Mouse (Mus musculus): Measurements from ENCODE around the gene Faf1.
A peak's percentile ranks its signal among the peaks of the same experiment; 100 is the strongest.

Gene Faf1

GRCm38 (mm10) chr4:109868897-109869484 lies 192.6 kb downstream of the Faf1 start:
- Histone ChIP-seq H3K27me3 (ENCODE audit: control insufficient read depth, insufficient read depth, low read length, poor library complexity, severe bottlenecking) (no peaks in the 10 kb centered on the region), H3K36me3 (ENCODE audit: control insufficient read depth, insufficient read depth, low read length, poor library complexity, severe bottlenecking) (no peaks in the 10 kb centered on the region; the same call in 1 of the 2 replicates)
- no peak for DNase-seq (ENCODE audit: low read depth, low spot score)

GRCm38 (mm10) chr4:109884333-109884732 lies 207.9 kb downstream of the Faf1 start:
- no peak for DNase-seq (ENCODE audit: low read depth, low spot score)
- H3K36me3 ChIP-seq (ENCODE audit: control insufficient read depth, insufficient read depth, low read length, poor library complexity, severe bottlenecking), result peaks cover 2% of the 10 kb centered on the region; the same call in 1 of the 2 replicates
- H3K27me3 ChIP-seq (ENCODE audit: control insufficient read depth, insufficient read depth, low read length, poor library complexity, severe bottlenecking), result no peaks in the 10 kb centered on the region

DNA sequence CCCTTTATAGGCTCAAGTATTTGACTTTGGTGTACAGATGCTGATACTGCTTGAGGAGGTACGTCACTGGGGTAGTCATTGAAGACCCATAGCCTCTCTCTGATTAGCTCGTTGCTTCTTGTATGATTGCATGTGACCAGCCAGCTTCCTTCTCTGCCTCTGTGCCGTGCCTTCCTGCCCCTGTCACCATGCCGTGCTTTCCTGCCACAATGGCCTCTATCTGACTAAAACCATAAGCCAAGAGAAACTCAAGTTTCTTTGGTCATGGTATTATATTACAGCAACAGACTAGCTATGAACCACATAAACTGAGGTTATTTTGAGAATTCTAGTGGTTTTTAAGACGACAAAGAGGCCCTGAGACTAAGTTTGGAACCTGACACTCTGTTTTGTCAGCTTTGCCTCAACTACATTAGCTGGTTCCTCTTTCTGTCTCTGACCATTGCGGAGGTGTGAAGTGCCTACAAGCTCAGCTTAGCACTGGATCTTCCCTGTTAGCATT lies 211.5 kb downstream of the Faf1 start:
- H3K27me3 ChIP-seq (ENCODE audit: control insufficient read depth, insufficient read depth, low read length, poor library complexity, severe bottlenecking), result no peaks in the 10 kb centered on the region
- H3K36me3 ChIP-seq (ENCODE audit: control insufficient read depth, insufficient read depth, low read length, poor library complexity, severe bottlenecking), result peaks cover 2% of the 10 kb centered on the region; the same call in 1 of the 2 replicates
- DNase-seq (ENCODE audit: low read depth, low spot score), result peak; percentile 2

GRCm38 (mm10) chr4:109897810-109898566 lies 221.6 kb downstream of the Faf1 start:
- no peaks in the 10 kb centered on the region for H3K27me3 ChIP-seq (ENCODE audit: control insufficient read depth, insufficient read depth, low read length, poor library complexity, severe bottlenecking)
- DNase-seq (ENCODE audit: low read depth, low spot score), result no peak
- no peaks in the 10 kb centered on the region; the same call in 1 of the 2 replicates for H3K36me3 ChIP-seq (ENCODE audit: control insufficient read depth, insufficient read depth, low read length, poor library complexity, severe bottlenecking)

GRCm38 (mm10) chr4:109901076-109901475 lies 224.7 kb downstream of the Faf1 start:
- DNase-seq (ENCODE audit: low read depth, low spot score), result no peak
- H3K27me3 ChIP-seq (ENCODE audit: control insufficient read depth, insufficient read depth, low read length, poor library complexity, severe bottlenecking), result no peaks in the 10 kb centered on the region

GRCm38 (mm10) chr4:109904487-109904886 lies 228.1 kb downstream of the Faf1 start:
- no peaks in the 10 kb centered on the region for H3K36me3 ChIP-seq (ENCODE audit: control insufficient read depth, insufficient read depth, low read length, poor library complexity, severe bottlenecking)
- H3K27me3 ChIP-seq (ENCODE audit: control insufficient read depth, insufficient read depth, low read length, poor library complexity, severe bottlenecking), result no peaks in the 10 kb centered on the region
- no peak for DNase-seq (ENCODE audit: low read depth, low spot score)

More at GRCm38 (mm10) chr4:109901076-109901475, 224.7 kb downstream of the Faf1 start:
- no peaks in the 10 kb centered on the region for H3K36me3 ChIP-seq (ENCODE audit: control insufficient read depth, insufficient read depth, low read length, poor library complexity, severe bottlenecking)

GRCm38 (mm10) chr4:109929058-109929457 lies 252.7 kb downstream of the Faf1 start:
- no peak for DNase-seq (ENCODE audit: low read depth, low spot score)
- H3K27me3 ChIP-seq (ENCODE audit: control insufficient read depth, insufficient read depth, low read length, poor library complexity, severe bottlenecking), result no peaks in the 10 kb centered on the region
- no peaks in the 10 kb centered on the region for H3K36me3 ChIP-seq (ENCODE audit: control insufficient read depth, insufficient read depth, low read length, poor library complexity, severe bottlenecking)

DNA sequence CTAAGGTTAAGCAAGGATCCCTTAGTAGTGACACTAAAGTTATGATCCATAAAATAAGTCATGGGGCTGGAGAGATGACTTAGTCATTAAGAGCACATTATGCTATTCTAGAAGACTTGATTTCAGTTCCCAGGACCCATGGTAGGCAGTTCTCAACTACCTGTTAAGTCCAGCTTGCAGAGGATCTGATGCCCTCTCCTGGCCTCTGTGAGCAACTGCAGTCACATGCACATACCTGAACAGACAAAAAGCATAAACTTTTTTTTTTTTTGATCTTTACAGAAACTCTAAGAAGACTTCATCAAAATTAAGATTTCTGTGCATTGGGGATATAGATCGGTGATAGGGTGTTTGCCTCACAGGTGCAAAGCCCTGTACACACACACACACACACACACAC lies 254.1 kb downstream of the Faf1 start:
- DNase-seq (ENCODE audit: low read depth, low spot score), result peak; percentile 29
- Histone ChIP-seq H3K36me3 (ENCODE audit: control insufficient read depth, insufficient read depth, low read length, poor library complexity, severe bottlenecking) (no peaks in the 10 kb centered on the region), H3K27me3 (ENCODE audit: control insufficient read depth, insufficient read depth, low read length, poor library complexity, severe bottlenecking) (no peaks in the 10 kb centered on the region)

- DNase-seq (ENCODE audit: low read depth, low spot score), result no peak
- H3K27me3 ChIP-seq (ENCODE audit: control insufficient read depth, insufficient read depth, low read length, poor library complexity, severe bottlenecking), result no peaks in the 10 kb centered on the region
- H3K36me3 ChIP-seq (ENCODE audit: control insufficient read depth, insufficient read depth, low read length, poor library complexity, severe bottlenecking), result no peaks in the 10 kb centered on the region
Measured at GRCm38 (mm10) chr4:109930935-109931334, 254.5 kb downstream of the Faf1 start.

- DNase-seq (ENCODE audit: low read depth, low spot score), result no peak
- no peaks in the 10 kb centered on the region for H3K36me3 ChIP-seq (ENCODE audit: control insufficient read depth, insufficient read depth, low read length, poor library complexity, severe bottlenecking)
Measured at GRCm38 (mm10) chr4:109936557-109936956, 260.2 kb downstream of the Faf1 start.

GRCm38 (mm10) chr4:109939291-109939690 lies 262.9 kb downstream of the Faf1 start:
- H3K36me3 ChIP-seq (ENCODE audit: control insufficient read depth, insufficient read depth, low read length, poor library complexity, severe bottlenecking), result no peaks in the 10 kb centered on the region
- no peaks in the 10 kb centered on the region for H3K27me3 ChIP-seq (ENCODE audit: control insufficient read depth, insufficient read depth, low read length, poor library complexity, severe bottlenecking)
- DNase-seq (ENCODE audit: low read depth, low spot score), result no peak

More at GRCm38 (mm10) chr4:109936557-109936956, 260.2 kb downstream of the Faf1 start:
- no peaks in the 10 kb centered on the region for H3K27me3 ChIP-seq (ENCODE audit: control insufficient read depth, insufficient read depth, low read length, poor library complexity, severe bottlenecking)

DNA sequence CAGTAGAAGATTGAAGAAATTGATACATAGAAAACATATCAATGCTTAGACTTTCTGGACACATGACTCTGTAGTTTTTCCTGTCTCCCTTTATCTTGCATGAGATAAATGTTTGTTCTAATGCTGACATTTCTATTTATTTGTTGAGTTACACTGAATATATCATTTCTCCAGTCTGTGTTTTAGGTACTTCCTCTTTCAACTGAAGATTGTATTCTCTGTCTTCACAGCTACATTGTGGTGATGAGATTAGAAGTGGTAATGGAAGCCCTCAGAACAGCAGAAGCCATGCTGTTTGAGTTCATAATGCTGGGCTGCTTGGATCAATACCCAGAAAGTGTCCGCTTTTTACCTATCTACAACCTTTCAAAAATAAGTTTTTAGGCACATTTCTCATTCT lies 269.2 kb downstream of the Faf1 start:
- Histone ChIP-seq H3K36me3 (ENCODE audit: control insufficient read depth, insufficient read depth, low read length, poor library complexity, severe bottlenecking) (no peaks in the 10 kb centered on the region), H3K27me3 (ENCODE audit: control insufficient read depth, insufficient read depth, low read length, poor library complexity, severe bottlenecking) (no peaks in the 10 kb centered on the region)
- DNase-seq (ENCODE audit: low read depth, low spot score), result no peak

GRCm38 (mm10) chr4:109949307-109949706 lies 272.9 kb downstream of the Faf1 start:
- no peak for DNase-seq (ENCODE audit: low read depth, low spot score)
- H3K27me3 ChIP-seq (ENCODE audit: control insufficient read depth, insufficient read depth, low read length, poor library complexity, severe bottlenecking), result no peaks in the 10 kb centered on the region
- no peaks in the 10 kb centered on the region for H3K36me3 ChIP-seq (ENCODE audit: control insufficient read depth, insufficient read depth, low read length, poor library complexity, severe bottlenecking)

DNA sequence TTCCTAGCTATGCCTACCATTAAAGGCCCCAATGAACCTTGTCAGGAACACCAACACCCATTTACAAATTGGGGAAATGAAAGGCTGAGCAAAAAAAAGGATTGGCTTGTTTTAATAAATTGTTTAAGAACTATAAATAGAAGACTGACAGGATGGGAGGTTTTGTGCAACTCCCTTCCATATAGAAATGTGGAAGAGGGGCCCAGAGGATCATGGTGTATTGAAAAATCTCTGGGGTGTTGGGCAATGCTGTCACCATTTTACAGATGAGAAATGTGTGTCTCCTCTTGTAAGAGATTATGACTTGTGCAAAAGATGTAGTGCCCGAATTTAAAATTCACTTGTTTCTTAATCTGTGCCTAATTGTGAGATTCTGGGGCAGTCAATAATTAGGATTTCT lies 277.1 kb downstream of the Faf1 start:
- Histone ChIP-seq H3K36me3 (ENCODE audit: control insufficient read depth, insufficient read depth, low read length, poor library complexity, severe bottlenecking) (no peaks in the 10 kb centered on the region), H3K27me3 (ENCODE audit: control insufficient read depth, insufficient read depth, low read length, poor library complexity, severe bottlenecking) (no peaks in the 10 kb centered on the region)
- DNase-seq (ENCODE audit: low read depth, low spot score), result no peak

DNA sequence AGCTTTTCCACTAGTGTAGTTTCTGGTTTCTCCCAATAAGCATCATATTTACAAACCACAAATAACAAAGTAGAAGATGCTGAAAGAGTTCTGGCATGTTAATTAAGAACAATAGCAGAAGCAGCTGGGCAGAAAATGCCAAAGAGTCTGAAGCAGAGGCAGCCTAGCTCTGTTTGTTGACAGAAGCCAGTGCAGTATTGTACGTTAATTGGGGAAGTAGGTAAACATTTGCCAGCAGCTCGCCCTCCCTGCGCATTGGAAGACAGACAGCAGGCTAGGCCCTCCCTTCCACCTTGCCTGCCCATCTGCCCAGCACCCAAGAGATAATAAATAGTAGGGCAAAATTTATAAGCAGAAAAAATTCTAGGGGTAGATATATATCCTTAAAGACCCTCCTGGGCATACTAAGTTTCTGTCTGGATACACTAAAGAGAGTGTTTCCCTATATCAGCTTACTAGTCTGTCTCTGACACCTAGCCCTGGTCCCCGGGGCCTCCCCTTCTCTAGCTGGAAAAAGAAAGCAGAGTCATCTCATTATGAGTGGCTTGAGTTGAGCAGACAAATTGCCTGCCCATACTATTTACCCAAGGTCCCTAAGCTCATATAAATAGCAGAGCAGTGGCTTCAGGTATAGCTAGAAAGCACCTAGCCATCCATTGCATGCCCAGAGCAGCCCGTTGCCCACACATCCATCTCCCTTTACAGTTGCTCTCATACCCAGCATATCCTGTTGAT lies 284.0 kb downstream of the Faf1 start:
- no peak for DNase-seq (ENCODE audit: low read depth, low spot score)

More for the DNA sequence above, 284.0 kb downstream of the Faf1 start:
- Histone ChIP-seq H3K27me3 (ENCODE audit: control insufficient read depth, insufficient read depth, low read length, poor library complexity, severe bottlenecking) (no peaks in the 10 kb centered on the region), H3K36me3 (ENCODE audit: control insufficient read depth, insufficient read depth, low read length, poor library complexity, severe bottlenecking) (0 out of 2 replicates have a peak, but pooled peaks cover 3% of the 10 kb centered on the region)

Measured in splenic B cell, adult 2 months (primary cell).